Mouse (Mus musculus) layer of hippocampus, adult 9-10 months (tissue): ENCODE measurements around the gene Meox1.

ENCODE experiments used
- DNase-seq: peaks from one replicate; pipeline ENCODE4 v3.0.0; 2022; ENCODE audit warnings: low spot score

Gene Meox1

GRCm38 (mm10) chr11:101896546-101897361 lies 2.6 kb upstream of the Meox1 start:
- no peak for DNase-seq

- DNase-seq, result no peak
Measured at GRCm38 (mm10) chr11:101893560-101893959, 614 bp downstream of the Meox1 start.

- DNase-seq, result no peak
Measured at GRCm38 (mm10) chr11:101891451-101891850, 2.7 kb downstream of the Meox1 start.

GRCm38 (mm10) chr11:101889781-101890180 lies 4.4 kb downstream of the Meox1 start:
- no peak for DNase-seq

GRCm38 (mm10) chr11:101888820-101889219 lies 5.4 kb downstream of the Meox1 start:
- no peak for DNase-seq

- DNase-seq, result no peak
Measured at GRCm38 (mm10) chr11:101886436-101886835, 7.7 kb downstream of the Meox1 start.

GRCm38 (mm10) chr11:101885881-101886319 lies 8.3 kb downstream of the Meox1 start:
- no peak for DNase-seq

- DNase-seq, result no peak
Measured at GRCm38 (mm10) chr11:101885232-101885631, 8.9 kb downstream of the Meox1 start.

- no peak for DNase-seq
Measured at GRCm38 (mm10) chr11:101883911-101884310, 10.3 kb downstream of the Meox1 start.

- DNase-seq, result no peak
Measured at GRCm38 (mm10) chr11:101882500-101883290, 11.5 kb downstream of the Meox1 start.

- DNase-seq, result no peak
Measured at GRCm38 (mm10) chr11:101881604-101882071, 12.5 kb downstream of the Meox1 start.

GRCm38 (mm10) chr11:101881185-101881584 lies 13.0 kb downstream of the Meox1 start:
- no peak for DNase-seq

GRCm38 (mm10) chr11:101879672-101880071 lies 14.5 kb downstream of the Meox1 start:
- no peak for DNase-seq

GRCm38 (mm10) chr11:101878696-101879095 lies 15.5 kb downstream of the Meox1 start:
- DNase-seq, result no peak

GRCm38 (mm10) chr11:101874978-101875377 lies 19.2 kb downstream of the Meox1 start:
- DNase-seq, result no peak

- no peak for DNase-seq
Measured at GRCm38 (mm10) chr11:101873909-101874308, 20.3 kb downstream of the Meox1 start.

- DNase-seq, result no peak
Measured at GRCm38 (mm10) chr11:101871435-101871834, 22.7 kb downstream of the Meox1 start.

GRCm38 (mm10) chr11:101870067-101870765 lies 24.0 kb downstream of the Meox1 start:
- no peak for DNase-seq

GRCm38 (mm10) chr11:101867513-101868052 lies 26.6 kb downstream of the Meox1 start:
- no peak for DNase-seq

GRCm38 (mm10) chr11:101858742-101859141 lies 35.4 kb downstream of the Meox1 start:
- DNase-seq, result no peak

GRCm38 (mm10) chr11:101855950-101856712 lies 38.0 kb downstream of the Meox1 start:
- no peak for DNase-seq
